Mouse (Mus musculus) megakaryocyte, embryonic 14.5 days (primary cell): ENCODE data around the gene Pak1ip1.

ENCODE experiments used
- FLI1 ChIP-seq: IDR thresholded peaks from 2 replicates; pipeline ENCODE4 v1.6.1; 2012; ENCODE audit warnings: low read length, inconsistent platforms, mixed read lengths
- GATA1 ChIP-seq: IDR thresholded peaks from 3 replicates; pipeline ENCODE4 v1.6.1; 2012; ENCODE audit warnings: mixed read lengths, low read length, inconsistent platforms, borderline replicate concordance

GRCm38 (mm10) chr13:40986081-40986480 is 14.7 kb upstream of the Pak1ip1 start:
- TF ChIP-seq FLI1 (no peak), GATA1 (no peak)
